Mouse (Mus musculus) hindbrain, embryonic 11.5 days (tissue): ENCODE data around the gene Hes6. TPM values are rescaled to one million over a fixed set of nuclear protein-coding genes. Genes with fewer than 3 reads are reported as not detected.

Source experiments
- ATAC-seq: fragments of 200-750 bp; cut with Nextera tagmentation; 2 replicates; pipeline ENCODE4 v1.8.0; 2017; ENCODE audit warnings: mild to moderate bottlenecking, moderate TSS enrichment, moderate library complexity; ENCODE audit not compliant: low FRiP score
- DNase-seq: peaks from one replicate; pipeline ENCODE4 v3.0.0-alpha.2; 2015; ENCODE audit warnings: low spot score
- H3K27ac ChIP-seq: fragments of 300-500 bp; sonication (generic); 2 replicates; pipeline ENCODE4 v1.5.1; 2014; ENCODE audit warnings: mild to moderate bottlenecking, low read depth, low read length
- H3K27me3 ChIP-seq: fragments of 300-500 bp; sonication (generic); 2 replicates; pipeline ENCODE4 v1.6.1; 2014; ENCODE audit warnings: mild to moderate bottlenecking, low read length, moderate library complexity, mixed read lengths; ENCODE audit not compliant: control insufficient read depth, insufficient read depth
- H3K36me3 ChIP-seq: fragments of 300-500 bp; sonication (generic); 2 replicates; pipeline ENCODE4 v1.6.1; 2014; ENCODE audit warnings: mild to moderate bottlenecking, low read length, moderate library complexity, mixed read lengths; ENCODE audit not compliant: control insufficient read depth, insufficient read depth
- H3K4me1 ChIP-seq: fragments of 300-500 bp; sonication (generic); replicated peaks from 2 replicates; pipeline ENCODE4 v1.6.1; 2014; ENCODE audit warnings: low read length, mixed read lengths; ENCODE audit not compliant: control insufficient read depth, insufficient read depth
- H3K4me2 ChIP-seq: fragments of 300-500 bp; sonication (generic); replicated peaks from 2 replicates; pipeline ENCODE4 v1.6.1; 2014; ENCODE audit warnings: mild to moderate bottlenecking, low read depth, low read length
- H3K4me3 ChIP-seq: fragments of 300-500 bp; sonication (generic); 2 replicates; pipeline ENCODE4 v1.5.1; 2014; ENCODE audit warnings: low read depth, low read length
- H3K9ac ChIP-seq: fragments of 300-500 bp; sonication (generic); 2 replicates; pipeline ENCODE4 v1.6.1; 2014; ENCODE audit warnings: low read depth, low read length
- H3K9me3 ChIP-seq: fragments of 300-500 bp; sonication (generic); 2 replicates; pipeline ENCODE4 v1.6.1; 2016; ENCODE audit warnings: low read length; ENCODE audit not compliant: control insufficient read depth
- WGBS: fragments of 180-500 bp; shearing (Covaris S2); extraction: QIAGEN DNeasy Blood & Tissue Kit; methylation state at CpG from one replicate; pipeline ENCODE4 v1.1.7; 2014; 5-methylcytosine and 5-hydroxymethylcytosine counted together
- polyA plus RNA-seq: library from polyadenylated mRNA; unstranded; fragments of >200 nt; fragmentation: Nextera tagmentation; extraction: Ambion mirVana; gene quantifications from 2 replicates; pipeline ENCODE4 v1.2.1, GENCODE M21; 2014

The Hes6 gene
- polyA plus RNA-seq, 1 experiment from 2014 or later, result 288 TPM

- peaks cover 14% of the 10 kb centered on the region; the same call in 1 of the 2 replicates for H3K36me3 ChIP-seq
- DNase-seq (no peak), ATAC-seq (no peak)
- H3K4me2 ChIP-seq, result no peak overlapping the region
- H3K4me1 ChIP-seq, result no peaks in the 10 kb centered on the region
- H3K4me3 ChIP-seq, result no peak overlapping the region
- 75% methylated on average over 4 of the region's 4 CpGs for WGBS
- H3K9me3 ChIP-seq, result no peaks in the 10 kb centered on the region
- H3K27me3 ChIP-seq, result peaks cover 9% of the 10 kb centered on the region
- no peak overlapping the region for H3K9ac ChIP-seq
- H3K27ac ChIP-seq, result no peak overlapping the region
Measured at GRCm38 (mm10) chr1:91369408-91369807, 44.4 kb downstream of the Hes6 start.

DNA sequence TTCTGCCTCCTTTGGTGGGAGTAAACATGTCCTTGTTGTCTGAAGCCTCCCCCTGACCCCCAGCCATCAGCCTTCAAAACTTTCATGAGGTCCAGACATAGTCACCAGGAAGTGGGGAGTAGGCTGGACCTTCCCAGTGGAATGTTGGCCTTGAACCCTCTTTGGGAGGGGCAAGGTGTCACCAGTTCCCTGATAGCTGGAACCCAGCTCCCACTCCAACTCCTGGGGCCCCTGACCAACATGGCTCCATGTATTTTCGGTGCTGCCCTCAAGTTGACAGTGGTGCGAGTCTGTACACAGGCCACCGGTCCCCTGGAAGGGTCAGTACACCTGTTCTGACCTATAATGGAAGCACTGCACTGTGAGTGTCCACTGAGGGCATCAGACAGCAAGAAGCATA is 46.5 kb downstream of the Hes6 start:
- Histone ChIP-seq H3K9ac (no peak overlapping the region), H3K36me3 (peaks cover 8% of the 10 kb centered on the region; the same call in 1 of the 2 replicates), H3K27me3 (peaks cover 9% of the 10 kb centered on the region), H3K4me2 (no peak overlapping the region), H3K9me3 (no peaks in the 10 kb centered on the region; the same call in 1 of the 2 replicates), H3K4me3 (no peak overlapping the region), H3K4me1 (no peaks in the 10 kb centered on the region), H3K27ac (no peak overlapping the region)
- DNase-seq, result no peak
- no peak for ATAC-seq
- 93% methylated on average over 3 of the region's 3 CpGs for WGBS

- no peak within 1 kb of the TSS for H3K27ac ChIP-seq
Measured at GRCm38 (mm10) chr1:91366215-91367108, 47.4 kb downstream of the Hes6 start, which contains the start of gene Erfe. Gene Erfe (plus strand): TSS chr1:91366430.

GRCm38 (mm10) chr1:91365816-91366214 is 48.0 kb downstream of the Hes6 start:
- no peaks in the 10 kb centered on the region for H3K4me1 ChIP-seq
- DNase-seq (no peak), ATAC-seq (no peak)
- no peaks in the 10 kb centered on the region; the same call in 1 of the 2 replicates for H3K9me3 ChIP-seq
- H3K27me3 ChIP-seq, result peaks cover 9% of the 10 kb centered on the region
- no peak overlapping the region for H3K9ac ChIP-seq
- no peak overlapping the region for H3K27ac ChIP-seq
- WGBS, result 32% methylated on average over 8 of the region's 8 CpGs
- H3K4me3 ChIP-seq, result peak overlapping the region; percentile 38; the same call in 1 of the 2 replicates
- 0 out of 2 replicates have a peak, but pooled peaks cover 2% of the 10 kb centered on the region for H3K36me3 ChIP-seq
- H3K4me2 ChIP-seq, result peak overlapping the region; percentile 82

More at GRCm38 (mm10) chr1:91366215-91367108, 47.4 kb downstream of the Hes6 start, which contains the start of gene Erfe:
- ATAC-seq, result peak; percentile 60; the same call in 1 of the 2 replicates
- Histone ChIP-seq H3K4me2 (peak within 1 kb of the TSS; percentile 82), H3K27me3 (peaks cover 9% of the 10 kb centered on the region), H3K9me3 (no peaks in the 10 kb centered on the region; the same call in 1 of the 2 replicates), H3K4me3 (peak within 1 kb of the TSS; percentile 38), H3K4me1 (no peaks in the 10 kb centered on the region), H3K9ac (peak within 1 kb of the TSS; percentile 50), H3K36me3 (peaks cover 7% of the 10 kb centered on the region; the same call in 1 of the 2 replicates)
- peak; percentile 86 for DNase-seq
- under 1% methylated on average over 65 of the region's 68 CpGs for WGBS

GRCm38 (mm10) chr1:91364822-91365644 is 48.8 kb downstream of the Hes6 start:
- no peak for ATAC-seq
- WGBS, result 91% methylated on average over 16 of the region's 16 CpGs

DNA sequence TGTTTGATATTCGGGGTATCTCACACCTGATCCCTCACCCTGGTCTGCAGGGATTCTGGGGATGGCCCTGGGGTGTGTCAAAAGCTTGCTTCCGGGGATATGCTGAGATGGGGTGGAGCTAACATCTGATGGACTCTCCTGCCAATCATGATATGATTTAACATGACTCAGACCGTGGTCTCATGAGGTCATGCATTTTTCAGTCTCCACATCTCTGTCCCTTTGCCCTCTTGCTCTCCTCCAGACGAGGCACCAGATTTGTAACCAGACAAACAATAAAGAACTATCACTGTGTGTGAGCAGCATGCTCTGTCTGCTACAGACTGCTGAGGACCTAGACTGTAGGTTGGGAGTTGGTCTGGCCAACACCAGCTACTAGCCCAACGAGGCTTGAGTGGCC is 51.7 kb downstream of the Hes6 start:
- H3K4me3 ChIP-seq, result no peak overlapping the region
- 79% methylated on average over 5 of the region's 5 CpGs for WGBS

More at GRCm38 (mm10) chr1:91364822-91365644, 48.8 kb downstream of the Hes6 start:
- no peak for DNase-seq
- Histone ChIP-seq H3K4me1 (no peaks in the 10 kb centered on the region), H3K36me3 (no peaks in the 10 kb centered on the region), H3K9me3 (no peaks in the 10 kb centered on the region; the same call in 1 of the 2 replicates), H3K4me2 (no peak overlapping the region), H3K27me3 (peaks cover 9% of the 10 kb centered on the region), H3K9ac (no peak overlapping the region), H3K4me3 (no peak overlapping the region), H3K27ac (no peak overlapping the region)

More for the DNA sequence above, 51.7 kb downstream of the Hes6 start:
- H3K4me2 ChIP-seq, result no peak overlapping the region
- H3K27me3 ChIP-seq, result peaks cover 7% of the 10 kb centered on the region
- H3K4me1 ChIP-seq, result no peaks in the 10 kb centered on the region
- H3K36me3 ChIP-seq, result no peaks in the 10 kb centered on the region
- DNase-seq (no peak), ATAC-seq (no peak)
- no peak overlapping the region for H3K27ac ChIP-seq
- no peak overlapping the region for H3K9ac ChIP-seq
- no peaks in the 10 kb centered on the region; the same call in 1 of the 2 replicates for H3K9me3 ChIP-seq

Other genes with a start within 250 kb of the Hes6 start
- 0.29 and 0.35 TPM in 2 replicates for gene Ramp1, start 234.2 kb downstream of the Hes6 start, polyA plus RNA-seq
- 88.9 and 95.2 TPM in 2 replicates for gene Ube2f, start 163.7 kb downstream of the Hes6 start, polyA plus RNA-seq
- 12.0 and 13.8 TPM in 2 replicates for gene Scly, start 115.7 kb downstream of the Hes6 start, polyA plus RNA-seq
- gene Espnl, start 92.0 kb downstream of the Hes6 start, polyA plus RNA-seq, result 0.03 TPM in 2 replicates
- 0.06 and 0.33 TPM in 2 replicates for gene Klhl30, start 63.0 kb downstream of the Hes6 start, polyA plus RNA-seq
- 0.68 and 1.0 TPM in 2 replicates for gene Erfe, start 47.6 kb downstream of the Hes6 start, polyA plus RNA-seq
- 172 TPM in 2 replicates for gene Ilkap, start 15.2 kb downstream of the Hes6 start, polyA plus RNA-seq
- gene Per2, start 45.3 kb upstream of the Hes6 start, polyA plus RNA-seq, result 1.7 and 2.8 TPM in 2 replicates
- gene Traf3ip1, start 80.6 kb upstream of the Hes6 start, polyA plus RNA-seq, result 7.3 and 7.7 TPM in 2 replicates
- 10.1 and 11.9 TPM in 2 replicates for gene Asb1, start 126.5 kb upstream of the Hes6 start, polyA plus RNA-seq